Mouse (Mus musculus) adrenal gland, adult 18-20 months (tissue): ENCODE measurements around the gene Gm49711. TPM values are rescaled to one million over a fixed set of nuclear protein-coding genes. Genes with fewer than 3 reads are reported as not detected.

Experiments
- DNase-seq, 2 experiments: peaks; one replicate each; pipeline ENCODE4 v3.0.0; 2021 to 2022; ENCODE audit warnings: low spot score in 2 of 2
- total RNA-seq, 2 experiments: library from RNA; stranded (reverse); gene quantifications; 1 replicate in 1 of 2; 2 replicates in 1 of 2; pipeline ENCODE4 v1.2.3; 2021

Gene Gm49711
- total RNA-seq, 2 experiments from 2014 or later: not detected

- no peak for DNase-seq
These were observed 59.5 kb downstream of the Gm49711 start for GRCm38 (mm10) chr16:92117337-92118209.

DNA sequence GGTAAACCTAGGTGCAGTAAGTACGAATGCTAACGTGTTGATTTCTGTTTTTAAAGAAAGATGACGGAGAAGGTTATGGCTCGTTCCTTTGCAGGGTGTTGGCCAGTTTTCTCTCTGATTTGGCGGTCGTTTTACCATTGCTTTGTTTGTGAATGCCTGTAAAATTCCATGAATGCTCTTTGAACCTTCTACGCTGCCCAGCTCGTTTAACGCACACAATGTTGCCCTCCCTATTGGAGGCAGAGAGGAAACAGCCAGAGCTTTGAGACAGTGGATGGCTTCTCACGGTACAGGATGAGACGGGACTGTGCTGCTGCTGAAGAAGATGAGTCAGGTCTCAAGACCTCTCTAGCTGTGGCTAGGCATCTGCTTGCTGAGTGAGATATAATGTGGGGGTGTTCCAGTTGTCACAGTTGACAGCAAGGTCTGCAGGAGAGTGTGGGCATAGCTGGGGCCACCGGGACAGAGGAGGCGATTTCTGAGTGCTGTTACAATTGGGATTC is 60.9 kb downstream of the Gm49711 start:
- DNase-seq: no peak

- DNase-seq: no peak
These were observed 62.9 kb downstream of the Gm49711 start for GRCm38 (mm10) chr16:92120899-92121531.

DNA sequence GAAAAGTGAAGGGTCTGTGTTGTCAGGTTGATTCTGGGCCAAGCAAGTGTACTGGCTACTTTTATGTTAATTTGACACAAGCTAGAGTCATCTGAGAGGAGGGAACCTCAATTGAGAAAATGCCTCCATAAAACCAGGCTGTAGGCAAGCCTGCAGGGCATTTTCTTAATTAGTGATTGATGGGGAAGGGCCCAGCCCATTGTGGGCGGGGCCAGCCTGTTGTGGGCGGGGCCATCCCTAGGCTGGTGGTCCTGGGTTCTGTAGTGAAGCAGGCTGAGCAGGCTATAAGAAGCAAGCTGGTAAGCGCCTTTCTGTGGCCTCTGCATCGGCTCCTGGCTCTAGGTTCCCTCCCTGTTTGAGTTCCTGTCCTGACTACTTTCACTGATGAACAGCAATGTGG is 69.1 kb downstream of the Gm49711 start:
- DNase-seq: no peak

DNA sequence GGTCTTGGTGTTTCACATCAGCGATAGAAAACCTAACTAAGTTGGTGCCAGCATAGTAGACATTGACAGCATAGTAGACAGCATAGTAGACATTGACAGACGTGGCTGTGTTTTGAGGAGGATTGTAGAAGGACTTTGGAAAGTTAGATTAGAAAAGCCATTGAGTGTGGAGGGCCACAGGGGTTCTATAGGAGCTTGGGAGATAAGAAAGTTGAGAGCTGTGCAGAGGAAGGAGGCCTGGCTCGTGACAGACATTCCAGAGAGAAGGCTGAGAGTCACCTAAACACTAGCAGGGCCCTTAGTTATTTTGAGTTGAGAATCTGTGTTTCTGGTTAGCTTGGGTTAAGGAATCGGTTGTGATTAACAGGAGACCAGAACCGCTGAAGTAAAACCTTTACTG is 69.5 kb downstream of the Gm49711 start:
- no peak for DNase-seq

DNA sequence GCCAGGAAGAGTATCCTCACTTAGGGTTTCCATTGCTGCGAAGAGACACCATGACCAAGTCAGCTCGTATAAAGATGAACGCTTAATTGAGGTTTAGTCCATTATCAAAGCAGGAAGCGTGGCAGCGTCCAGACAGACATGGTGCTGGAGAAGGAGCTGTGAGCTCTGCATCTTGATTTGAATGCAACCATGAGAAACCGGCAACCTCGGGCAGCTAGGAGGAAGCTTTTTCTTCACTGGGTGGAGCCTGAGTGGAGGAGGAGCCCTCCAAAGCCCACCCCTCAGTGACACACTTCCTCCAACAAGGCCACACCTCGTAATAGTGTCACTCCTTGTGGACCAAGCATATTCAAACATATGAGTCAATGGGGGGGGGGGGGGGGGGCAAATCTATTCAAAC is 71.7 kb downstream of the Gm49711 start:
- no peak for DNase-seq

DNA sequence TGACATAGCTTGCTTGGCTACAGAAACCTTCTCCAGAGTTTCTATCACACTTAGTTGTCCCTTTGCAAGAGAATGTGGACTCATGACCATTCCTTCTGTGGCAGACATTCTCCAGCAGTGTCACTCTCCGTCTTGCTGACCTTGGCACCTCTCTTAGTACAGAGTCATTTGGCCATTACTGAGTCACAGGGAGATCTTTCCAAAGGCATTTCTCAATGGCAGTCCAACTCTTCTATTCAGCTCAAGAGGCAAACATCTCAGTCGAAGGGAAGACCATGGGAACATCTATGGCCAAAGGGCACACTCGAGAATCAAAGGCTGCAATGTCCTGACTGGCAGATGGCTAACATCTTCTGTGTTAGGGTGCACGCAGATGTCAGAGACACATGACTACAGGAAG is 74.4 kb downstream of the Gm49711 start:
- DNase-seq: no peak

- DNase-seq: no peak
These were observed 76.1 kb downstream of the Gm49711 start for GRCm38 (mm10) chr16:92134148-92134764.

DNA sequence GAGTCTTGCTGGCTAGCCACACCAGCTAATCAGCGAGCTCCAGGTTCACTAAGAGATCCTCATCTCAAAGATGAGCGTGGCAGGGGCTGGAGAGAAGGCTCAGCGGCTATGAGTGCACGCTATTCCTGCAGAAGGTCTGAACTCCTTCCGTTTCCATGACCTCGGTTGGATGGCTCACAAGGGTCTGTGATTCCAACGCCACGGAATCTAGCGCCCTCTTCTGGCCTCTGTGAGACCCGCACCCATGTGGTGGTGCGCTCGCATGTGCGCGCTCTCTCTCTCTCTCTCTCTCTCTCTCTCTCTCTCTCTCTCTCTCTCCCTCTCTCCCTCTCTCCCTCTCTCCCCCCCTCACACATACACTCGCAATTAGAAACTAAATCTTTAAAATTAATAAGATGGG is 78.2 kb downstream of the Gm49711 start:
- DNase-seq: no peak

- no peak for DNase-seq
These were observed 81.5 kb downstream of the Gm49711 start for GRCm38 (mm10) chr16:92139386-92140261.

GRCm38 (mm10) chr16:92140328-92140727 is 82.2 kb downstream of the Gm49711 start:
- no peak for DNase-seq

DNA sequence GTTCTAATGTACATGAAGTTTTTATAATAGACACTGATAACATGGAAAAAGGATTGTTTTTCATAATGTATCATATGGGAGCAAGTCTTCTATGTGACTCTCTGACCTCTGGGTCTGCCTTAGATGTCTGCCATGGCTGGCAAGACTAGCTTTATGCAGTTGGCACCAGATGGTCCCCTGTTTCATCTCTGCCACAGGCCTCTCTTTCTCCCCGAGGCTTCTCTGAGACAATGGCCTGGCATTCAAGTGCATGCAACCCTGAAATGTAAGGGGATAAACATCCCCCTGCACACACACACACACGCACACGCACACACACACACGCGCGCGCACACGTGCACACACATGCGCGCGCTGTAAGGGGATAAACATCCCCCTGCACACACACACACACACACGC is 82.9 kb downstream of the Gm49711 start:
- no peak for DNase-seq

- DNase-seq: no peak
These were observed 84.4 kb downstream of the Gm49711 start for GRCm38 (mm10) chr16:92142426-92143012.

GRCm38 (mm10) chr16:92147631-92148366 is 89.7 kb downstream of the Gm49711 start:
- DNase-seq: no peak

GRCm38 (mm10) chr16:92148367-92148728 is 90.2 kb downstream of the Gm49711 start:
- no peak for DNase-seq

GRCm38 (mm10) chr16:92150975-92151374 is 92.9 kb downstream of the Gm49711 start:
- DNase-seq: no peak

DNA sequence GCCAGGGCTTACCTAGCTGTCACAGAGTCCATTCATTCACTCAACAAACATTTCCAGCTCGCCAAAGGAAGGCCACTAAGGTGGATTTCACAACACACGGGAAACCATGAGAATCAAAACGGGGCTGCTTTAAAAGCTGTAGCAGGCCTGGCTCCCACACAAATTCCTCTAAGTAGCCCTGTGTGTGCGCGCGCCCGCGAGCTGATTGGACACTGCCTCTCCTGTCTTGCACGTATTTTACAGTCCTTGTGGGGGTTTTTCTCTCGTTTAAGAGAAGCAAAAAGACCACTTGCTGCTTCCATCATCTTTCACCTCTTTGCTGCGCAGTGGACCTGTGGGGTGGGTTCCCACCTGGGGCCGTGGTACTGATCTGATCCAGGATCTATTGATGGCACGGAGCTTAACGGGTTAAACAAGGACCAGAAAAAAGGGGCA is 99.9 kb downstream of the Gm49711 start:
- peak; percentile 32 to 40 for DNase-seq

- DNase-seq: peak; percentile 56
These were observed 100.5 kb downstream of the Gm49711 start for GRCm38 (mm10) chr16:92158461-92159091.

DNA sequence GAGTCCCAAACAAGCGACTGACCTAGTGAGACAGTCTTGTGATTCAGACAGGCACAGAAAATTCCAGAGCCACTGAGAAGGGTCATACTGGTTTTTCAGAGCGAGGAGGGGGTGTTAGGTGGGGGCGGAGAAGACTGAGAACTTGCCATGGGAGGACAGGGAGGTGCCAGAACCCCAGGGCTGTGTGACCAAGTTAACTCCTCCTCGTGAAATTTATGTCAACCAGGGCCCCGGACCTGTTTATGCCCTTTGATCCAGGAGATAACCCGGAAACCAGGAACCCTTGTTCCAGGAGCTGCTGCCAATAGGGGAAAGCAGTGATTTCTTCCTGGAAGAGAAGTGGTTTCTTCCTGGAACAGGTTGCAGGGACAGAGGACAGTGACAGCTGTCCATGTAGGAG is 101.0 kb downstream of the Gm49711 start:
- DNase-seq: no peak
